Mouse (Mus musculus): ENCODE data around the gene Suds3.

DNA sequence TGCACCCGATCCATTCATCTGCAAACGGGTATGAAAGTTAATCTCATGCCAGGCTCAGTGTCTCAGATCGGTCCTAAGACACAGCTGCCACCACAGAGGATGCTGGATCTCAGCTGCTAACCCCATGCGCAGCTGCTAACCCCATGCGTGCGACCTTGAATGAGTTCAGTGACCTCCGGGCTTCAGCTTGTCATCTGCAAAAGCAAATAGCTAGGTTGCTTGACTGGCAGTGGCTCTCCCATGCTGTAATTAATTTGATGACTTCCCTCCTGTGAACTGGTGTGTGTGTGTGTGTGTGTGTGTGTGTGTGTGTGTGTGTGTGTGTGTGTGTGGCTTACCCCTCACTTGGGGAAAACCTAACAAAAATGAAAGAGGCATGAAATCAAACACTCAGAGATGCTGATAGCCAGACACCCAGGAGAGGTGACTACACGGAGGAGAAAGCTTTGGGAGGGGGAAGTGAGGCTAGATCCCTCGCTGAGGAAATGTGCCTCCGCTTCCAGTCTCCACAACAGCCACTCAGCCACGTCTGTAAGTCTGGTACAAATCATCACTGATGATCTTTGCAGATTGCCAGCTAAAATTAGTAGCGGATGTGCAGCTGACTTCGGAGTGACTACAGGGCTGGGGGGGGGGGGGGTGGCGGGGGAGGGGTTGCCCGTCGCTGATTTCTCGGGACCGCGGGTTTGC is 47.0 kb downstream of the Suds3 start:
- no peak for TF ChIP-seq POLR2A (IDR thresholded peaks at IDR 0.05; ENCODE audit: low read depth, low read length)
- TF ChIP-seq CTCF (IDR thresholded peaks at IDR 0.05; ENCODE audit: extremely low read depth, insufficient read depth, insufficient read length, insufficient replicate concordance): no peak
